Mouse (Mus musculus) heart, postnatal 14 days (tissue): ENCODE data around the gene Spaar. TPM values are rescaled to one million over a fixed set of nuclear protein-coding genes. Genes with fewer than 3 reads are reported as not detected.
A peak's percentile ranks its signal among the peaks of the same experiment; 100 is the strongest.

Experiments
- DNase-seq, 2 experiments: peaks; one replicate each; pipeline ENCODE4 v3.0.0; 2021 to 2022
- intact Hi-C: fragments of 180-260 bp; cut with DNase I; formaldehyde crosslinking; loops from one replicate; pipeline ENCODE4 v1.15.1; 2025
- total RNA-seq, 2 experiments: library from RNA; stranded (reverse); gene quantifications; 2 replicates each; pipeline ENCODE4 v1.2.3; 2021

Spaar gene
- total RNA-seq, 2 experiments from 2014 or later = 5.0 to 6.1 TPM

- peak; percentile 84 to 86 for DNase-seq
- intact Hi-C loops = loop anchor here (1.0 kb wide), 1 partner anchor 15 kb away; no protein-coding TSS in a partner anchor
These were observed 2.8 kb upstream of the Spaar start, which contains the start of gene Hrct1 for GRCm38 (mm10) chr4:43726995-43727394. Gene Hrct1 (plus strand): TSS chr4:43727188.

DNA sequence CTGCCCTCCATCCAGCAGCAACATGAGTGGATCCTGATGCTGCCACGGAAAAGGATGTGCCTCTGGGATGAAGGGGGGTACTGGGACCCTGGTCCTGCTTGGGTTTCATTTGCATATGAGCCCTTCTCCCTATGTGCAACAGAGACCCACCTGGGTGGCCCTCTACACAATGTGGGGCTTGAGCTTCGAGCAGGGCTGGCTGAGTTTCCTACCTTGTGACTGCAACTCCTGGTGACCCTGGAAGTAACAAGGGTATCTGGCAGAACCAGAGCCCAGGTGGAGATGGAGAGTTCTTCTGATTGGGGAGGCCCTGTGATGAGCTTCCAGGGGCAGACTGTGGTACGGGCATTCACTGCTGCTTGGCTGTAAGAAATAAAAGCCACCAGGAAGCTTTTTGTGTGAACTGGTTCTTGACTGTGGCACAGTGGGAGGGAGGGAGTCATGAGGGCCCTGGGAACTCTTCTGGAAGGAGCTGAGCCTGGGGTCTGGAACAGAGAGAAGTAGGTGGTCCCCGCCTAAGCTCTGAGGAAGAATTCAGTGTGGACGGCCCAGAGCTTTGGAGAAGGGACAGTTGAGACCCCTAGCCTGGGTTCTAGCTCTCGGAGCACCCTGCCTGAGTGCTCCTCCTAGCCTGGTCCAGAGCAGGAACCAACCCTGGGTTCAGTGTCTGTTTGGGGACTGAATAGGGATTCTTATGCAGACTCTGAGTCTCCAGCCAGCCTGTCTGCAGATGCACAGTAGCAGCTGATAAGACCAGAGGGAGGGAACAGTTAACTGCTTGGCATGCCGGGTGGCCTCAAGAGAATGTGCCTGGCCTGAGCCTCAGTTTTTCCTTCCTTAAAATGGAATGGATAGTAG lies 1.9 kb upstream of the Spaar start:
- no peak for DNase-seq

GRCm38 (mm10) chr4:43728576-43728954 lies 1.3 kb upstream of the Spaar start:
- peak; percentile 69 to 74 for DNase-seq
- intact Hi-C loops = no loop called here

More for the DNA sequence above, 1.9 kb upstream of the Spaar start:
- intact Hi-C loops = no loop called here

DNA sequence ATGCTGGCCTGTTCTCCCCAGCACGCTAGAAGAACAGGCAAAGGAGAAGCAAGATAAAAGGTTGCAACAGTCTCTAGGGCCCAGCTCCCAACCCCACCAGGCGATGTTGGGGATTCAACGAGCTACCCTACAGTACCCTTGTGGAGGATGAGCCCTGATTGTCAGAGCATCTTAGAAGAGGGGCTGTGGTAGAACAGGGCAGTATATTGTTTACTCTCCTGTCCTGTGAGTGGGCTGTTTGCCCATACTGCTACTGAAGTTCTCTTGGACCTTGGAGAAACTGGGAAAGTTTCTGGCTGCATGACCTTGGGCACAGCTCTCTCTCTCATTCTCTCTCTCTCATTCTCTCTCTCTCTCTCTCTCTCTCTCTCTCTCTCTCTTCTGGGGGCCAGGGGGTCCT lies 708 bp upstream of the Spaar start:
- DNase-seq = peak in 1 of 2 experiments; percentile 31
- intact Hi-C loops = no loop called here

GRCm38 (mm10) chr4:43730750-43731297 lies 990 bp downstream of the Spaar start:
- DNase-seq = peak; percentile 46 to 53
- intact Hi-C loops = no loop called here

DNA sequence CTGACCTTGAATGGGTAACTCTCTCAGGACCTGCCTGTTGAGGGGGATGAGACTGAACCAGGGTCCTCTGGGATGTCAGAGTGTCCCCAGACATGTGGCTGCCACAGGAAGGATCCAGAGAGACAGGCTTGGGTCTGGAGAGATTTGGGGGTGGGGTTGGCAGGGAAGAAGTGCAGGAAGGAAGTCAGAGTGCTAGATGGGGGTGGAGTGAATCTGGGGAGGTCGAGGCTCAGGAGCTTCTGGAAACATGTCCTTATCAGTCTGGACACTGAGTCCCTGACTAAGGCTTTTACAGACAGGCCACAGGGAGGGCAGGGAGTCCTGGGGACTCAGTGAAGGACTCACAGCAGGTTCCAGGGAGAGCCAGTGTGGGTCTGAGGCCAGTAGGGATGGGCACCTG lies 2.3 kb downstream of the Spaar start:
- intact Hi-C loops = no loop called here
- DNase-seq = peak in 1 of 2 experiments; percentile 23

GRCm38 (mm10) chr4:43733186-43733585 lies 3.4 kb downstream of the Spaar start:
- intact Hi-C loops = no loop called here
- peak; percentile 29 to 35 for DNase-seq

GRCm38 (mm10) chr4:43737144-43737543 lies 7.3 kb downstream of the Spaar start:
- DNase-seq = no peak
- intact Hi-C loops = no loop called here

- intact Hi-C loops = no loop called here
- DNase-seq = no peak
These were observed 9.3 kb downstream of the Spaar start for GRCm38 (mm10) chr4:43738989-43739674.

- intact Hi-C loops = loop anchor here (10.0 kb wide), 1 partner anchor 233 kb away; no protein-coding TSS in a partner anchor
These were observed 11.7 kb downstream of the Spaar start for GRCm38 (mm10) chr4:43741526-43741925.

GRCm38 (mm10) chr4:43742637-43743036 lies 12.8 kb downstream of the Spaar start:
- intact Hi-C loops = loop anchor here (1.0 to 10.0 kb wide), 2 partner anchors 16 to 232 kb away; no protein-coding TSS in a partner anchor
- no peak for DNase-seq

More at GRCm38 (mm10) chr4:43741526-43741925, 11.7 kb downstream of the Spaar start:
- DNase-seq = no peak

DNA sequence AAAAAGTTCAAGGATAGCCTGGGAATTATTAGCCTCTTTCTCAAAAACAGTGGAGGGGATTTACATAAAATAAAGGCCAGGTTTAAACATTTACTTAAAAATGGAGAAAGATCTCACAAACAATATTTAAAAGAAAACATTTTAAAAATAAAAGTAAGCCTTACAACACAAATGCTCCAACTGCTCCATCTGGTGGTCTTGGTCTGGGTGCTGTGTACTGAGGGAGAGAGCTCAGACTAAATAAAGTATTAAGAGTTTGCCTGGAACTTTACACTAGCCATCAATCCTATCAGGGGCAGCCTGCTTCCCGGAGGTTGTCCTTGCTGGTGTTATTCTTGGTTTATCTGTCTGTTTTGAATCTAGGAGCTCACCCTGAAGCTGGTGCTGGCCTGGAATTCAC lies 13.3 kb downstream of the Spaar start:
- intact Hi-C loops = loop anchor here (10.0 kb wide), 1 partner anchor 232 kb away; no protein-coding TSS in a partner anchor

GRCm38 (mm10) chr4:43745187-43745586 lies 15.4 kb downstream of the Spaar start:
- intact Hi-C loops = loop anchor here (1.0 to 10.0 kb wide), 2 partner anchors 116 to 230 kb away; no protein-coding TSS in a partner anchor
- DNase-seq = peak in 1 of 2 experiments; percentile 44

More for the DNA sequence above, 13.3 kb downstream of the Spaar start:
- DNase-seq = peak in 1 of 2 experiments; percentile 40

DNA sequence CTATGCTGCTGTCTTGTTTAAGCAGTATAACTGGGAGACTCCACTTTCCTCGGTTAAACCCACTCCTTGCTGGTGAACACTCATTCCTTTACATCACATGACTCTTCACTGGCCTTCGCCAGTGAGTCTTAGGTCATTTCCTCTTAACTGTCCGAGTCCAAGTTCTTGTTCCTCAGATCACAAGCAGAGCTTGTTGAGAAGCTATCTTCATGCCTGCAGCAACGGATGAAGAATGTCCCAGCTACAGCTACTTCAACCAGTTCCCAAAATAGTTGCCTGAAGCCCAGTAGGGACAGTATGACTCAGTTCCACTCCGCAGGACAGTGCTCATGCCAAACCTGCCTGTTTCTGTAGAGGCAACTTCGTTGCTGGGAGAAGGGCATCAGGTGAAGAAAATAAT lies 27.4 kb downstream of the Spaar start:
- peak in 1 of 2 experiments; percentile 14 for DNase-seq

GRCm38 (mm10) chr4:43759571-43760418 lies 30.0 kb downstream of the Spaar start:
- intact Hi-C loops = loop anchor here (2.0 kb wide), 1 partner anchor 101 kb away; no protein-coding TSS in a partner anchor
- peak in 1 of 2 experiments; percentile 43 for DNase-seq

More for the DNA sequence above, 27.4 kb downstream of the Spaar start:
- intact Hi-C loops = no loop called here

- intact Hi-C loops = loop anchor here (2.0 kb wide), 1 partner anchor 100 kb away; no protein-coding TSS in a partner anchor
- peak; percentile 47 to 62 for DNase-seq
These were observed 30.6 kb downstream of the Spaar start for GRCm38 (mm10) chr4:43760460-43760859.

- intact Hi-C loops = loop anchor here (2.0 kb wide), 1 partner anchor 99 kb away; no protein-coding TSS in a partner anchor
- no peak for DNase-seq
These were observed 31.5 kb downstream of the Spaar start for GRCm38 (mm10) chr4:43761336-43761735.

- peak; percentile 52 to 72 for DNase-seq
- intact Hi-C loops = loop anchor here (2.0 kb wide), 1 partner anchor 39 kb away; no protein-coding TSS in a partner anchor
These were observed 33.6 kb downstream of the Spaar start for GRCm38 (mm10) chr4:43763410-43763809.

DNA sequence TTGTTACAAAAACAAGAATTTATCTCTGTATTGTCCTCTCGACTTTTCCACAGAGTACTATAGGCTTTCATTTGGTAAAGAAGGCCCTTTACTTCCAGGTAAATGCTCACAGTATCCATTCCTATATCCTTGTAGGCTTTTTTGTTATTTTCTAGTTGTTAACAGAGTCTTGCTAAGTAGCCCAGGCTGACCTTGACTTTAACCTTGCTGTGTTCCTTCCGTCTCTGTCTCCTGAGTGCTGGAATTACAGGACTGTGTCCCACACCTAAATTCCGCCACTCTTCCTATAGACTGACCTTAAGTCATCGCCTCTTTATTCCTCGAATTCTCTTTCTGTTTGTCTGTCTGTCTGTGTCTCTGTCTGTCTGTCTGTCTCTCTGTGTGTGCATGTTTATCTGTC lies 38.5 kb downstream of the Spaar start:
- no peak for DNase-seq
- intact Hi-C loops = no loop called here
